Mouse (Mus musculus): ENCODE results near the gene Dnajb12. TPM values are rescaled to one million over a fixed set of nuclear protein-coding genes. Genes with fewer than 3 reads are reported as not detected.

Gene Dnajb12
- total RNA-seq, 2 experiments from 2014 or later: 47.3 to 49.6 TPM

GRCm38 (mm10) chr10:59895460-59896186 is 16.3 kb downstream of the Dnajb12 start:
- DNase-seq (ENCODE audit: low spot score in 2 of 2): no peak

DNA sequence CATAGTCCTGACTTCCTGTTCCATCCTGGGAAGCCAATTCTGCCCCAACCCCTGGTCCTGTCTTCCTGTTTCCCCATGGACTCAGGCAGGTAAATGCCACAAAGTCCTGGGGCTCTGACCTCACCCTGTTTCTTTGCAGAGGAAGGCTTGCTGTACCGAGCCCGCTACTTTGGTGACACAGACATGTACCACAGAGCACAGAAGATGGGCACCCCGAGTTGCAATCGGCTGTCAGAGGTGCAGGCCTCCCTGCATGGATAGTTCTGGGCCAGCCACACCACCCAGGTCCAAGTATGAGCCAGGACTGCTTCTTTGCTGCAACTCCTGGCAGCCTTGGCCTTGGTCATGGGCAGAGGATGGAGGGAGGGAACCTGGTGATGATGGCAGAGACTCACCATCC is 16.9 kb downstream of the Dnajb12 start:
- no peak for DNase-seq (ENCODE audit: low spot score in 2 of 2)

DNA sequence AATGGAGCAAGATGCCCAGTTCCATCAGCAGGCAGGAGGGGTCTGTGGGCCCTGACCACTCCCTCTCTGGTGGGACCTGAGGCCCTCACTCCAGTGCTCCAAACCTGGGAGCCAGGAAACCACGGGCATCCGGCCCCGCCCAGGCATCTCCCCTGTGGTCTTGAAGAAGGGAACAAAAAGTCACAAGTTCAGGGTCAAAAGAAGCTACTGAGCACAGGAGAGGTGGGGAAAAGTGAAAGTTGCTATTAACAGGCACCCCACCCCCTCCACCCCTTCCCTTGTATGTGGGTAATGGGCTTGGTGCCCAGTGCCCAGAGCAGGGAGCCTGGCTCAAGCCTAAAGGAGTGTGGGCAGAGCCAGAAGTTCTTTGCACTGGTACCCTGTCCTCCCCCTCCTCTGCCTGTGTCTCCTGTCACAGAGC is 17.6 kb downstream of the Dnajb12 start:
- no peak for DNase-seq (ENCODE audit: low spot score in 2 of 2)

DNA sequence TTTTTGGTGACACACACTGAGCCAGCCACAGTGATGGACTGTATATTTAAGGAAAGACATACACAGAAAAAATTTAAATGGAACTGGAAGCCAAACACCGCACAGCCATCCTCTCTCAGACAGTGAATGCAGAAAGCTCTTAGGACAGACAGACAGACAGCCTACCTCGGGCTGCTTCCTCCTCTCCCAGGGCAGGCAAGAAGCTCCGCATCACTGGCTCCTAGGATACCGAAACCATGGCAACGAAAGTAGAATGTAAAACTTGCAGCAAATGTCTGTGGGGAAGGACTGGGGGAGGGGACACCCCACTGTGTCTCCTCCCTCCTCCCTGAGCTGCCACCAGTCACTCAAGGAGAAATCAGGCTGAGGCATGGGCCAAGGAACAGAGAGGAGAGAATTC is 18.2 kb downstream of the Dnajb12 start:
- DNase-seq (ENCODE audit: low spot score in 2 of 2): peak; percentile 70 to 84

DNA sequence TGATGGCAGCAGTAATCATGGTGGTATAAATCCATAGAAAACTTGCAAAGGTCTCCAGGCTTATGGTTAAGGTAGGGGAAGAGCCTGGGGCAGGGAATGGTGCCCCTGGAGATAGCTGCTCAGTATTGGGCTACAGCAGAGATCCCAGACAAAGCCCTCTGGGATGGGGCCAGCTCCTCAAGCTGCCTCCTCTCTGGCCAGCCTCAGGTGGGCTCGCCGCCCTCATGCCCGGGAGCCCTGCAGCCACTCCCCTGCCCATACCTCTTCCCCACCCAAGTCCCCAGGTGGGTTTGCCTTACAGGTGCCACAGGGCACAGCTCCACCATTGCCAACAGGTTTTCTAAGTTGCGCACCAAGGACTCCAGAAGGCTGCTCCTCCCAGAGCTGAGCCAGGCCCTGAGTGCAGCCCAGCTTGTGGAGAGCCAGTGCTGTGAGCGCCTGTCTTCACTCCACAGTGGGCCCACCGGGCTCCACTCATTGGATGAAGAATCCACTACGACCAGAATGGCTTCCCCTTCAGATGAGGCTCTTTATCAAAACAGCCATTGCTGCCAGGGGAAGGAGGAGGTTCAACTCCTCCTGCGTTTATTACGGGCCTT is 18.9 kb downstream of the Dnajb12 start:
- no peak for DNase-seq (ENCODE audit: low spot score in 2 of 2)

- no peak for DNase-seq (ENCODE audit: low spot score in 2 of 2)
Observed at GRCm38 (mm10) chr10:59898935-59899334, 19.6 kb downstream of the Dnajb12 start.

DNA sequence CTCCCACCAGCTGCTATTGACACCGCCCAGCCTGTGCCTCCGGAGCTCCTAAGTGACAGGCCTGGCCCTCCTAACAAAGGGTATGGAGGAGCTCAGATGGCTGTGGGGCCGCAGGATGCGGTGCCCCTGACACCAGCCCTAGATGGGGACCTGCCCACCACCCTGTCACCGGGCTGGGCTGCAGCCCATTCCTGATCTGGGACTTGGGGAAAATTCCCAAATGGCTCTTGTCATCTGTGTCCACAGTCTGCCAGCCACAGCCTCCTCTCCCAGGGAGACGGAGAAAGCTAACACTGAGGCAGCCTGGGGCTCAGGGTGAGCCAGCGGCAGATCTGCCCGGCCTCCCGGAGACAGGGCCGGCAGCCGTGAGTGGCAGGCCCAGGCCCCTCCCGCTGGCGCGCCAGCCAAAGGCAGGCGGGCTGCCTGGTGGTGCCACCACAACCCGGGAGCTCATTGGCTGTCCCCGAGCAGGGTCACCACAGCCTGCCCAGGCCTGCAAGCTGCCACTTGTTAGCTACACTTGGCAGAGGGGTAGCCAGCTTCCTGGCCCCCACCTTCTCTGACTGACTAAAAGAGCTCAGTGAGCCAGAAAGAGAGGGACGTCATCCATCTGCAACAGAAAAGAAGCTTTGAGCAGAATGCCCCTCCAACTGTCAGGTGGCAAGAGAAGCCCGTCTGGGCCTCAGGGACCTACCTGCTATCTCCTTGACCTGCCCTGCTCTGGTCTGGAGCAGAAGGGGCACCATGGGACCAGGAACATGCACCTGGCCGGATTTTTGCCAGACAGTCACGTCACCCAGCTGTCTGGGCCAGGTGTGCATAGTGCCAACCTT is 20.2 kb downstream of the Dnajb12 start:
- peak; percentile 80 to 91 for DNase-seq (ENCODE audit: low spot score in 2 of 2)

GRCm38 (mm10) chr10:59900174-59900435 is 20.7 kb downstream of the Dnajb12 start:
- DNase-seq (ENCODE audit: low spot score in 2 of 2): no peak

DNA sequence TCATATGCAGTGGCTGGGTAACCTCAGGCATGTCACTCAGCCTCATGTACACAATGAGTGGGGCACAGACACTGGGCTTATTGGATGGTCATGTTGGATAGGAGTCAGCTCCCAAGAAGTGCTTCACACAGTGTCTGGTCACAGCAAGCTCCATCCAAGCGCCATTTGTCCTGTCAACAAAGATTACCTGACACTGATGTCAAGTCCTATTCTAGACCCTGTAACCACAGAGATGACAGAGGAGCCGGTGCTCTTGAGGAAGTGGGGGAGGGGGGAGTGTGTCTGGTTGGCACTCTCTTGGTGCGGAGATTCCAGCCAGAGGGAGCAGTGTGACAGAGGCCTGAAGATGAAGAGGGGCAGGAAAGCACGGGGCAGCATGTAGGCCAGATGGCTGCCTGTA is 21.6 kb downstream of the Dnajb12 start:
- no peak for DNase-seq (ENCODE audit: low spot score in 2 of 2)

- DNase-seq (ENCODE audit: low spot score in 2 of 2): no peak
Observed at GRCm38 (mm10) chr10:59901463-59901862, 22.1 kb downstream of the Dnajb12 start.

DNA sequence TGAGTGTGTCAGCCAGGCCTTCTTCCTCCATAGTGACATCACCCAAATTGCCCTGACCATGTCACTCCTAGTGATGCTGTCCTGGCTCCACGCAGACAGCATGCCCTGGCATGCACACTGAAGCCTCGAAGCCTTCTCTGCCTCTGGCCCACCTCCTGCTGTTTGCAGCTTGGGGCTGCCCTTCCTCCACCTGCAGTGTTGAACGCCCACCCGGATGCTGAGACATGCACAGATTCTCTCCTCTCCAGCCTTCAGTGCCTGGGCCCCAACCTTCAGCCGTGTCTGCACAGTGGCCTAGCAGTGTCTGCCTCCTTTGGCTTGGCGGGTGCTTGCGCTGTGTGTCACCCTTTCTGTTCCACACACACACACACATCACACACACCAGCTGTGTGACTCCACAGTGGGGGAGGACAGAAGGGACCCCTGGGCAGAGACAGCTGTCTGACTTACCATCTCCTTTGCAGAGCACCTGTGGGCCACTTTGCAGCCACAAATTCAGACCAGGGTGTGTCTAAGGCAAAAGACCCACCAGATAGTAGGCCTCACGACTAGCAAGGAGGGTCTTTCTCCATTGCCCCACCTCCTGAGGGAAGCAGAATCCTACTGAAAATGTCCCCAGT is 22.7 kb downstream of the Dnajb12 start:
- DNase-seq (ENCODE audit: low spot score in 2 of 2): peak in 1 of 2 experiments; percentile 43

DNA sequence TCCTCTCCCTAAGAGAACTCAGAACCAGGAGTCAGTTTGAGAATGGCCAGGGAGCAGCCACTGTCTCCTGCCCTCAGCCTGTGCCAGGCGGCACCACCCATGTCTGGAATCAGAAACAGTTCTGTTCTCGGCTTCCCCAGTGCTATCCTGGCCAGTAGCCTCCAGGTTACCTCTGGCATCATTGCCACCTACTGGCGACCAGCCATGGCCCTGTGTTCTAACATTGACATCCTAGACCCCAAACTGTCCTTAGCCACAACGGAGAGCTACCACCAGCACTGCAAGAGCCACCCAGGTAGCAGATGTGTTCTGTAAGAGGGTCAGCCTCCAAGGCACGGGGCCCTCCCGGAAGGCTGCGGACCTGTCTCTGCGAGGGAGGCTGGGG is 23.2 kb downstream of the Dnajb12 start:
- DNase-seq (ENCODE audit: low spot score in 2 of 2): no peak

DNA sequence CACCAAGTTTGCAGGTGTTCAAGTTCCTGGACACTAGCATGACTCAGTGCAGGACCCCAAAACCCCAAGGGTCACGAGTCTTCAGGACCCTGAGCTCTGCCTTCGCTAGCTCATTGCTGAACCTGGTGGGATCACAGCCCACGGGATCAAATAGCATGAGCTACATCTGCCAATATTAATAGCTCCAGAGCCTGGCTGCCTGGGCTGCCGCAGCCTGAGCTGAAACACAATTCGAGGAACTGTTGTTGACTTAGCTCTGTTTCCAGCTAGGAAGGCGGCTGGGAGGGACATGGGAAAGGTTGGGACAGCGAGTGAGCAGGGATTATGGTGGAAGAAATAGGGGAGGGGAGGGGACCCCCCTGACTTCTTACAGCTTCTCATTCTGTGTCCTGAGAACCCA is 23.8 kb downstream of the Dnajb12 start:
- no peak for DNase-seq (ENCODE audit: low spot score in 2 of 2)

GRCm38 (mm10) chr10:59907080-59907609 is 27.8 kb downstream of the Dnajb12 start:
- no peak for DNase-seq (ENCODE audit: low spot score in 2 of 2)

DNA sequence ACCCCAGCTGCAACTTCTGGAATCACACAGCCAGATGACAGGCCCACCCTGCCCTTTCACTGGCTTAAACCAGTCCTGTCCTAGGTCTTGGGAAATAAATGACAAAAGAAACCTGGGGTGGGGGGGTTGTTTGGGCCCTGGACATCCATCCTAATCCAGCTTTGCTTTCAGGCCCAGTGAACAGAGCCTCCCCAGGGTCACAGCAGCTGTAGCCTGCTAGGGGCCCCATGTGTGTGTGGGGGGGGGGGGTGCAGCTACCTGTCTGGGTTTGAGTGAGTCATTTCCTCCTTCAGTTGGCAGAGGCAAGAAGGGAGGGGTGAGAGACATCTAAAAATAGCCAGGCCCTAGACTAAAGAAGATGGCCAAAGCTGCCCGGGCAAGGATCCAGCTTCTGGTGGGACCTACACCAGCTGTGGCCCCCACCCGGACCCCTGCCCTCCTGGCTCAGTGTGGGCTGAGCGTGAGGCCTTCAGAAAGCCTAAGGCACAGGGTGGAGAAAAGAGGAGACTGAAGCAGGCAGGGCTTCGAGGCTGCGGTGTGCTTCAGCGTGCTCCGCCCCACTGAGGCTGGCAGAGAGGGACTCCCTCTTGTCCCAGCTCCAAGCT is 28.4 kb downstream of the Dnajb12 start:
- no peak for DNase-seq (ENCODE audit: low spot score in 2 of 2)

GRCm38 (mm10) chr10:59908776-59909315 is 29.5 kb downstream of the Dnajb12 start:
- DNase-seq (ENCODE audit: low spot score in 2 of 2): no peak

DNA sequence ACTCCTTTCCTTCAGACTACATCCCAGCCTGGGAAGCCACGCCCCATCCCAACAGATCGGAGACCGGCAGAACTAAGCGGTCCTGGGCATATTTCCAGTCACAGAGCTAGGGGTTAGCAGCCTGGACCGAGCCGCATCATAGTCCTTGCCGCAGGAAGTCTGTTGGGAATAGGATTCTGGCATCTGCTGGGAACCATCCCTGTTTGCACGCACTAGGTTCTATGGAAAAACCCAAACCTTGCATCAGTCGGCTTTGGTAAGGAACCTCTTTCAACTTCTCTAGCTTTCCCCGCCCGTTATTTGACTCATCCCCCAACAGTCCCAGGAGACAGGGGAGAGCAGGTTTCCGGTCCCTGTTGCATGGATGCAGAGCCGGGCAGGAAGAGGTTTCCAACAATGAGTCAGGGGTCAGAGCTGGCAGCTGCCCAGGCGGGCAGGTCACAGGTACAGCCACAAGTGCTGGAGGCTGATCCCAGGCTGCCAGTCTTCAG is 30.0 kb downstream of the Dnajb12 start:
- no peak for DNase-seq (ENCODE audit: low spot score in 2 of 2)

DNA sequence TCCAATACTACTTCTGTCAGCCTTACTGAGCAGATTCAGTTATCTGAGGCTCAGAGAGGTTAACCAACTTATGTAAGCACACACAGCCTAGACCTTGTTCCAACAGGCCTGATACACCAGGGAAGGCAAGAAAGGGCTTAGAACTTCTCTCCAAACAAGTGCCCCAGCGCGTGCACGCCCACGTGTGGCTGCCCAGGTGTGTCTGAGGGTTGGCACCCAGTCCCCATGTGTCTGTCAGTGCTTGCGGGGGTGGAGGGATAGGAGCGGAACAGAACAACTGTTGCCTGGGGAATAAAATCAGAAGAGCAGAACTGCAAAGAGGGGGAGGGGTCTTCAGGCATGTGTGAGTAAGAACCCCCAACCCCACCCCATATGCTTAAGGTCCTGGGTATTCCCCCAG is 31.7 kb downstream of the Dnajb12 start:
- no peak for DNase-seq (ENCODE audit: low spot score in 2 of 2)

GRCm38 (mm10) chr10:59911561-59912198 is 32.3 kb downstream of the Dnajb12 start:
- no peak for DNase-seq (ENCODE audit: low spot score in 2 of 2)

All from left cerebral cortex, adult 18-20 months (tissue).